Mouse (Mus musculus) kidney, postnatal 10 days (tissue): ENCODE results near the gene Nrsn2.

Source experiments
- DNase-seq: peaks from one replicate; pipeline ENCODE4 v3.0.0; 2021; ENCODE audit warnings: mixed read lengths

The Nrsn2 gene

GRCm38 (mm10) chr2:152338319-152338718 lies 38.1 kb downstream of the Nrsn2 start:
- DNase-seq: no peak

- DNase-seq: no peak
These were observed 38.7 kb downstream of the Nrsn2 start for GRCm38 (mm10) chr2:152337591-152338212.

GRCm38 (mm10) chr2:152336856-152337255 lies 39.6 kb downstream of the Nrsn2 start:
- DNase-seq: no peak

GRCm38 (mm10) chr2:152335289-152335820 lies 41.1 kb downstream of the Nrsn2 start:
- DNase-seq: no peak

GRCm38 (mm10) chr2:152333345-152334006 lies 43.0 kb downstream of the Nrsn2 start:
- DNase-seq: no peak

GRCm38 (mm10) chr2:152332101-152332825 lies 44.2 kb downstream of the Nrsn2 start, which contains the start of gene Rbck1:
Gene Rbck1, minus strand, starts transcription at chr2:152332653.
- peak; percentile 94 for DNase-seq

- no peak for DNase-seq
These were observed 45.5 kb downstream of the Nrsn2 start for GRCm38 (mm10) chr2:152330858-152331423.

GRCm38 (mm10) chr2:152327980-152328379 lies 48.5 kb downstream of the Nrsn2 start:
- no peak for DNase-seq

- no peak for DNase-seq
These were observed 49.8 kb downstream of the Nrsn2 start for GRCm38 (mm10) chr2:152326654-152327053.

- no peak for DNase-seq
These were observed 50.3 kb downstream of the Nrsn2 start for GRCm38 (mm10) chr2:152326157-152326556.

- no peak for DNase-seq
These were observed 51.6 kb downstream of the Nrsn2 start for GRCm38 (mm10) chr2:152324842-152325241.

- no peak for DNase-seq
These were observed 52.5 kb downstream of the Nrsn2 start for GRCm38 (mm10) chr2:152323971-152324370.

- no peak for DNase-seq
These were observed 54.2 kb downstream of the Nrsn2 start for GRCm38 (mm10) chr2:152322198-152322597.

GRCm38 (mm10) chr2:152321558-152321957 lies 54.9 kb downstream of the Nrsn2 start:
- DNase-seq: no peak
